Mouse (Mus musculus) brain, adult 2 months (tissue): ENCODE data around the gene Gm10382.
"Not testable (repeated sequence)": the region's sequence is repeated elsewhere in the genome, so short reads cannot be mapped to it uniquely, and the experiment has no call there.

Experiments
- DNase-seq: peaks from one replicate; pipeline ENCODE4 v3.0.0; 2011; ENCODE audit warnings: low read depth, low spot score

The Gm10382 gene

DNA sequence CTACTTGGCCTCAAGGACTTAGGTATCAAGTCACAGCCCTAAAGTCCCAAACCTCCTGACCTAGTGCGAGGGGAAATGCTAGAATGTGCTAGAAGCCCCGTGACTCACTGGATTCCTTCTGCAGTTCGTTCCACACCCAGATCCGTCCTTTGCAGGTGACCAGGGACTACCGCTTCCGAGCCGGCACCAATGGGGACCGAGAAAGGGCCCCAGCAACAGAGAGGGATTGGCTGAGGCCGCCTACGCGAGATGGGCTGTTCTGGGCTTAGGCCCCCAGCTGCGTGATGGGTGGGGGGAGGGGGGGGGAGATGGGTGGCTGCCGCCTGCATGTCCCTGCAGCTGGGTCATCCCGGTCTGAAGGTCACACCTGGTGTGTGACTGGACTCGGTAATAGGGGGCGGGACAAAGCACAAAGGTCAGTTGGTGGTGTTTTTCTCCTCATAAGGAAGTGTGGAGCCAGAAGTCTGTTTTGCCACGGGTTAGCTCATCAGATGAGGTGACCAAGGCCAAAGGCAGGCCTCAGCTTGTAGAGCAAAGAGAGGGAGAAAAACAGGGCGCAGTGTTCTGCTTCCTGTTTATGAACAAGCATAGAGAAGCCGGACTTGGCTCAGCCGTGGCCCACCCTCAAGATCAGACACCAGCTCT, 4.0 kb downstream of the Gm10382 start:
- peak; percentile 99 for DNase-seq

DNA sequence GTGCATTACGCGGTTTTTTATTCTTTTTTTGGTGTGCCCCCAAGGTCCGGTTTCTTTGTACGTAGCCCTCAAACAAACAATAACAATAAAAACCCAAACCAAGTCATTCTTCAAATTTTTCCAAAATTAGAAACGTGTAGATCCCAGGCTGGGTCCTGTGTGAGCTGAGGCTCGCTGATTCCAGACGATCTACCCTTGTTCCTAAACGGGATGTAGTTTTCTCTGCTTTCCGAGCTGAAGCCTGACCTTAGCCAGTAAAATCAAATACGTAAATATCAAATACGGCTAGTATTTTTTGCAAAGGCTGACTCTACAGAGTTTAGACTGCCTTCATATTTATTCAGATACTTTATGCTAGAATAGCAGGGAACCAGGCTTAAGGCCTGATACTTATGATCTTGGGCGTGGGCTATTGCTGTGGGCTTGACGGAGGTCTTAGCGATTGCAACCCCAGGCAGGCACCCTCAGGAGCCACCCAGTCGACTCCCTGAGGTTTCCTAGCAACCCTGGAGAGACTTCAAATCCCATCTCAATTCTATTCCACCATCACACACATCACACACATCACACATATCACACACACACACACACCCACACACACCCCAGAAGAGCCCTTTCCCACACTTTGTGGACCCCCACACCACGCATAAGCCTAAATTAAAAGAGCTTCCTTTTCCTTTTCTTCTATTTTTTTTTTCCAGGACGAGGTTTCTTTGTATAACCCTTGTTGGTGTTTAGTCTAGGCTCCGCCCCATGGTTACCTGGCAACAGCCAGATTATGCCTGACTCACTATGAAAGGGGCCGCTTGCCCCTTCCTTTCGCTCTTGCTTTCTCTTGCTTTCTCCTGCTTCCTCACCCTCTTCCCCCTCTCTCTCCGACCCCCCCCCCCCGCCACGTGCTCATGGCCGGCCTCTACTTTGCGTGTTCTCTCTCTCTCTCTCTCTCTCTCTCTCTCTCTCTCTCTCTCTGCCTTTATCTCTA, 4.8 kb downstream of the Gm10382 start:
- peak; percentile 90 for DNase-seq

DNA sequence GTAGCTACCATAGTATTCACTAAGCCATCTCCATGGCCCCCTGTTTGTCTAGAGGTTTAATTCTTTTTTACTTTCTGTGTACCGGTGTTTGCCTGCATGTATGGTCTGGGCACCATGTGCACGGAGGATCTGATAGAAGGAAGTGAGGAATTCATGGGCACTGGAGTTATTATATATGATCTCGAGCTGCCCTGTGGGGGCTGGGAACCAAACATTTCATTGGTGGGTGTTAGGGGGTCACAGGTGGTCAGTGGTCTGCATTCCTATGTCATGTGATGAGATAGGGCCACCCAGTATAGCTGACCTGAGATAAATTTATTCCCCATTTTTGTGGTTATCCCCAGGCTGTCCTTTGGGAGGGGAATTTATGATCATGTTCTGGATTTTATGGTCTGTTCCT, 5.9 kb downstream of the Gm10382 start:
- DNase-seq: no peak

DNA sequence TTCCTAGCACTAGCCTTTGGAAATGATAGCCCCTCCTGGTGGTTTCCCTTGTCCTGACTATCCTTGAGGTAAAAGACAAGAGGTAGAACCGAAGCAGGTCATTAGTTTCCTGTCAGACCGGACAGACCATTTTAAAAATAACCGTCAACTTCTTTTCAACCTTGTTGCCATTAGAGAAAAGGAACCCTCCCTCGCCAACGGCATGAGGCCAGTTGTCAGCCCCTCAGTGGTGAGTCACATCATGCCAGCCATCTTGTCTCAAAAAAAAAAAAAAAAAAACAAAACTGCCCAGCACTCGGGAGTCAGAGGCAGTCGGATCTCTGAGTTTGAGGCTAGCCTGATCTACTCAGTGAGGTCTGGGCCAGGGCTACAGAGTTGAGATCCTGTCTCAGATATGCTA, 11.8 kb downstream of the Gm10382 start:
- DNase-seq: no peak

DNA sequence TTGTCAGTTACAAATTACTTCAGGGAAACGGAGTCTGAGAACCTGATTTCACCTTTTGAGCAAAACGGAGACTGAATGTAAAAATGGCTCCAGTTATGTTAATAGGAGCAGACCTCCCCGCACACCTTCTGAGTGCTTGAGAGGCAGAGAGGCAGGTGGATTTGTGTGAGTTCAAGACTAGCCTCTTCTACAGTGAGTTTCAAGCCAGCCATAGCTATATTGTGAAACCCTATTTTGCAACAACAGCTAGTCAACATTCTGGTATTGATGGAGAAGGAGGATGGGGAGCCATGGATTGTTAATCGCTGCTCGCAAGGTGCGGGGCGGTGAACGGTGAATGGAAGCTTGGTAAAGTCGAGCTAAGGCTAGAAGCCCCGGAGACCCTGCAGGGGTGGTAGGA, 13.4 kb downstream of the Gm10382 start:
- no peak for DNase-seq

DNA sequence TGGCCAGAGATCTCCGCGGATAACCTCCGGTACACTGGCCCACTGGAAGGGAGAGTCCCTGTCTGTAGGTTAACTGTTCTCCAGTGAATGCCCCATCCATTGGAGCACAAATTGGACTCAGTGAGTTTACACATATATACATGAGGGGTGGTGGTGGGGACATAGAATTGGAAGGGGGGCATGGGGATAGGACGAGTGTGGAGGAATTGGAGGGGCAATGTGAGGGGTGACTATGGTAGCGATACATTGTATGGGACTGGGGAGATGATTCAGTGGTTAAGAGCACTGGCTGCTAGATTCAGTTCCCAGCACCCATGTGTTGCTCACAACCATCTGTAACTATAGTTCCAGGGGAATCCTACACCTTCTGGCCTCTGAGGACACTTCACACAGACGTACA, 13.9 kb downstream of the Gm10382 start:
- no peak for DNase-seq

DNA sequence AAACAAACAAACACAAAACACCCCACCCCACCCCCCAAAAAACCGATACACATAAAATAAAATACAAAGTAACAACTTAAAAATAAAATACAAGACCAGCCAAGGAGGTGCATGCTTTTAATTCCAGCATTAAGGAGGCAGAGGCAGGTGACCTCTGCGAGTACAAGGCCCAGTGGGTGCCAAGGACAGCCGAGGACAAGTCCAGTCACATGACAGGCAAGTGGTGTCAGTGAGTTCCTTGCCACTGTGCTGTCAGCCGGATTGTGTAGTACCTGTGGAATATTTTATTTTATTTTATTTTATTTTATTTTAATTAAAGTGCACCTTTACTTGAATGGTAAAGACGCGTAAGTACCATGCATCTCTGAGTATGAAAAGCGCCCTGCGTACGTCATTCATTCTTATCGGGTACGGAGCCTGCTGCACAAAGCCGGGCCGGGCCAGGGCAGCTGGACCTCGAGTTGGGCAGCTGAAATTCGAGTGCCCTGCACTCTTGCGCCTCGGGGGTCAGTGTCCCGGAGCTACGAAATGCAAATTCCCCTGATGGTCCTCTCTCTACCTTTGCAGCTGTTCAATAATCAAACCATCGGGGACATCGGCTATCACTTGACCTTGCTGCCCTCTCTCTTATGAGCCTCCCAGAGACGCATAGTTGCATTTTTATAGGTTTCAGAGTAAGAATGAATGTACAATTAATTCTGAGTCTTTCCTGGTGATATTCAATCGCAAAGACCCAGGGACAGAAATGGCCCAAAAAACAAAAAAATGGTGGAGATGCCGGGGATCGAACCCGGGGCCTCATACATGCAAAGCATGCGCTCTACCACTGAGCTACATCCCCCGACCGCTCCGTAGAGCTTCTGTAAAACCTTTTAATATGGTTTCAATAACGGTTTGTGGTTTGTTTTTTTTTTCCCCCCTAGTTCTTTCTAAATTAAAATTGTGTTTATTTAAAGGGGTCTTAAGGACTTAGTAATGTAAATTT, 14.7 kb downstream of the Gm10382 start:
- DNase-seq: peak; percentile 67

DNA sequence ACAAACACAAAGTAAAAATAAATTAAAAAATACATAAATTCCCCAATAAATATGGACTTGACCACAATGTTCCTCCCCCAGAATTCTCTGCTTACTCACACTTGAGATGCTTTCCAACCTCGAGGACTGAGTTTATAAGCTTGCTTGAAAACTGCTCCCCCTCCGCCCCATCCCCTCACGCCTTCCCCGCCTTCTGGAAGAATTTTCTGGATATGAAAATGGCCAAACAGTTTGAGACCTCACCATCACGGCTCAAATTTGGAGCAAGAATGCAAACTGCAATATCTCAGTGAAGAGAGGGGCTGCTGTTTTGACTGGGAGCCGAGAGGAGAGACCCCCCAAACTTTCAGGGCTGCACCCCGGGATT, 15.4 kb downstream of the Gm10382 start:
- no peak for DNase-seq

DNA sequence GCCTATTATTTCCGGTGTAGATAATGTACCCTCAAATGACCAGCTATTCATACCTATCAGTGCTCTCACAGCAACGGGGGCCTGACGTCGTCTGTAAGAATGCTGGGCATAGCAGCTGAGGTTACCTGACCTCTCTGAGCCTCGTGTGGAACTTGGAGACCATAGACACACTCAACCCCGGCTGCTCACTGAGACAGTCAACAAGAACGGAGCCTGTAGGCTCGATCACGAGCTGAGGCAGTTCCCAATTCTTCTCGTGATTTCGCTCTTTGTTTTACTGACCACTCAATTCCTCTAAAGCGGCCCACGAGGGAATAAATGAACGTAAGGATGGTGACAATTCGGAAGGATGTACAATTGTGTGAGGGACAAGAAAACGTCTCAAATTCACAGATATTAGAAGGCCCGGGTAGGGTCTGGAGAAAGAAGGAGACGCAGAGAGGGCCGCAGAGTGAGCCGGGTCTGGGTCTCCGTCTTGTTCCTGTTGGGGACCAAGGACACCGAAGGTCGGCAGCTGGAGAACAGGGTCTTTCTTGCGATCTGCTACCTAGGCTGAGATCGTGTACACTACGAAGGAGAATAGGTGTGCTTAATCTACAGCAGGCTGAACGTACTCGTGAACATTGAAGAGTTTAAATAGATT, 15.9 kb downstream of the Gm10382 start:
- DNase-seq: peak; percentile 76

DNA sequence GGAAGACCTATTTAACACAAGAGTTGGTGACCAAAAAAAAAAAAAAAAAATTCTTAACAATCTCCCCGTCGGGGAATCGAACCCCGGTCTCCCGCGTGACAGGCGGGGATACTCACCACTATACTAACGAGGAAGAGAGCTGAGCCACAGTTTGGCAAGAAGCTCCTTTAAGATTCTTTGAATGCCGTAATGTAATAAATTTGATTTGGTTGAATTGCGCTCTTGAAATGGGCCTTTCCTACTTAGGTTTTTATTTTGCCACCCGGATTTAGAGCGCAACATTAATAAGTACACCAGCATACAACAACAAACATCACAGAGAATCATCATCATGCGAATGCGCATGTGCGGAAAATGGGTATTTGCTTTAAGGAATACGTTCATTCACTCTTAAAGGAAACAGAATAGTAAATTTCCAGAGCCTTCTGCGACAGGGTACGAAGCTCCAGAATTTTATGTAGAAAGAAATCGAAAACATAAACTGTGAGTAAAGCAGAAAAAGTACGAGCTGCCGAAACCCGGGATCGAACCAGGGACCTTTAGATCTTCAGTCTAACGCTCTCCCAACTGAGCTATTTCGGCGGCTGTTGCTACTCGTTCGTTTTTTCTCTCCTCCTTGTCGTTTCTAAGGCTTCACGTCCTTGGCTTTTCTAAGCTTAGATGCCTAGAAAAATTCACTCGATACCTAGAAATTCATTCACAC, 16.6 kb downstream of the Gm10382 start:
- peak; percentile 92 for DNase-seq

DNA sequence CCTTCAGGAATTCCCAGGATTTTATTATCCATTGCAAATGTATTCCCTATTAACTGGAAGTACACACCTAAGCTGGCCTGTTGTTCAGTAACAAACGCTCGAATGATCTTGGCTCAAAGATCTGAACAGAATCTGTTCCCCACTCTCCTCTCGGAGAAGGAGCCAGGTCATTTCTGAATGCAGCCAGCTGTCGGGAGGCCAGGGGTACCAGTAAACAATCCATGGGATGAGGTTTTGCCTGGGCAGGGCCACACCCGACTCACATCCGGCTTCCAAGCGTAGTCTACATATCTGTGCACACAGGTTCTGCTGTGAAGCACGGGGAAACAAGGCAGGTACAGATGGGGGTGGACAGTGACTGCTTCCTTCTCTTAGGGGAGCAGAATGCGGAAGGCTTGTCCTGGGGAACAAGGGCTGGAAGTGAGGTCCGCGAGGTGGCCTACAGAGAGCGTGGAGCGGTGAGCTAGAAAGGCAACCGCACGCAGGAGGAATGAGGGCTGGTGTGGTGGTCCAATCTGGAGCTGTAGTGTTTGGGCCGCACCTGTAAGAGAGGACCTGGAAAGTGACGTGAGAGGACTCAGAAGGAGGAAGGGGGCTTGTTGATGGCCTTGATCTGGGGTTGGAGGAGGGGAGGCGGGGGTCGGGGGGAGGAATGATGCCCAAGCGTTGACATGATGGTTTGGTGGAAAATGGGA, 17.3 kb downstream of the Gm10382 start:
- DNase-seq: peak; percentile 74

DNA sequence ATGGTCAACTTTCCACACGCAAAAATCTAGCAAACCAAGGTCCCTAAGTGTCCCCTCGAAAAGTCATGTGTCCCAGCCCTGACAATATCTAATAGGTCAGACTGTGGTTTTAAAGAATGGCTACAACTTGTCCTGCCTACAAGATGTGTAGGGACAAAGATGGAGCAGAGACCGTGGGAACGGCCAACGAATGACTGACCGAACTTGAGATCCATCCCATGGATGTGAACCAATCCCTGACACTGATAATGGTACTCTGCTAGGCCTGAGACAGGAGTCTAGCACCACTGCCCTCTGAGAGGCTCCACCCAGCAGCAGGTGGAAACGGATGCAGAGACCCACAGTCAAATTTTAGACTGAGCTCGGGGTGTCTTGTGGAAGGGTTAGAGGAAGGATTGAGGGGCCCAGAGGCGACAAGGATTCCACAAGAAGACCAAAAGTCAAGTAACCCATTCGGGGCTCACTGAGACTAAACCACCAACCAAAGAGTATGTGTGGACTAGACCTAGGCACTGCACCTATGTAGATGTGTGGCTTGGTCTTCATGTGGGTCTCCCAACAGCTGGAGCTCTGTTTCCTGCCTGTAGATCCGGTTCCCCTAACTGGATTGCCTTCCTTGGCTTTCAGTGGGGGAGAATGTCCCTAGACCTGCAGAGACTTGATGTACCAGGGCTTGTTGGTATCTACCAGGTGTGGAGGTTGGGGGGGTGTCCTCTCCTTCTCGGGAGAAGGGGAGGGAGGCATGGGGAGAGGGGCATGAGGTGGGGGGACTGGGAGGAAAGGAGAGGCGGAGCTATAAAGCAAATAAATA, 18.1 kb downstream of the Gm10382 start:
- DNase-seq: no peak

DNA sequence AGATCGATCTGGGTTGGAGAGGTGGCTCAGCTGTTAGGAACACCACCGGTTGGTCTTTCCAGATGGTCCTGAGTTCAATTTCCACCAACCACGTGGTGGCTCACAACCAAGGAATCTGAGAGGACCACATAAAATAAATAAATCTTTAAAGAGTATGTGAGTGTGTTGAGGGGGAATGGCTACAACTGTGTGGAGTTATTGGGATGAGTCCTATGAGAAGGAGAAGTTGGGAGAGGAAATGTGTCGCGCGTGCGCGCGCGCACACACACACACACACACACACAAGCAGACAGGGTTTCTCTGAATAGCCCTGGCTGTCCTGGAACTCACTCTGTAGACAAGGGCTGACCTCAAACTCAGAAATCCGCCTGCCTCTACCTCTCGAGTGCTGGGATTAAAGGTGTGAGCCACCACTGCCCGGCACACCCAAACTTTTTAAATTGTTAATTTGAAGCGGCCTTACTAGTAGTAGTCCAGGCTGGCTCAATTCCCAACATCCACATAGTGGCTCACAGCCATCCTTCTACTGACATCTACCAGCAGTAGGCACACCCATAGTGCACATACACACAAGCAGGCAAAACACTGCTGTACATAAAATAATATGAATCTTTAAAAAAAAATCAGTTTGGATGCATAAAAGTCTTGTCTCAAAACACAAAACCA, 18.9 kb downstream of the Gm10382 start:
- no peak for DNase-seq

DNA sequence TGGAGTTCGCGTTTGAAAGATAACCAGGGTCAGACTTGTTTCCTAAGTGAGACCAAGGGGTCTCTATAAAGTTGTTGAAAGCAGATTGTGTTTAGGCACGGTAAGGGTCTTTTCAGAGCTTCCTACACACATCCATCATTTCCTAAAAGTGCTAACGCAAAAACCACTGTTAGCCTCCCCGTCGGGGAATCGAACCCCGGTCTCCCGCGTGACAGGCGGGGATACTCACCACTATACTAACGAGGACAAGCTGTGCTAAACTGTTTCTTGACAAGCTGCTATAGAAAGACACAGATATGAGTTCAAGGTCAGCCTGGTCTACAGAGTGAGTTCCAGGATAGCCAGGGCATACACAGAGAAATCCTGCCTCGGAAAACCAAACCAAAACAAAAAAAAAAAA, 19.7 kb downstream of the Gm10382 start:
- peak; percentile 82 for DNase-seq

DNA sequence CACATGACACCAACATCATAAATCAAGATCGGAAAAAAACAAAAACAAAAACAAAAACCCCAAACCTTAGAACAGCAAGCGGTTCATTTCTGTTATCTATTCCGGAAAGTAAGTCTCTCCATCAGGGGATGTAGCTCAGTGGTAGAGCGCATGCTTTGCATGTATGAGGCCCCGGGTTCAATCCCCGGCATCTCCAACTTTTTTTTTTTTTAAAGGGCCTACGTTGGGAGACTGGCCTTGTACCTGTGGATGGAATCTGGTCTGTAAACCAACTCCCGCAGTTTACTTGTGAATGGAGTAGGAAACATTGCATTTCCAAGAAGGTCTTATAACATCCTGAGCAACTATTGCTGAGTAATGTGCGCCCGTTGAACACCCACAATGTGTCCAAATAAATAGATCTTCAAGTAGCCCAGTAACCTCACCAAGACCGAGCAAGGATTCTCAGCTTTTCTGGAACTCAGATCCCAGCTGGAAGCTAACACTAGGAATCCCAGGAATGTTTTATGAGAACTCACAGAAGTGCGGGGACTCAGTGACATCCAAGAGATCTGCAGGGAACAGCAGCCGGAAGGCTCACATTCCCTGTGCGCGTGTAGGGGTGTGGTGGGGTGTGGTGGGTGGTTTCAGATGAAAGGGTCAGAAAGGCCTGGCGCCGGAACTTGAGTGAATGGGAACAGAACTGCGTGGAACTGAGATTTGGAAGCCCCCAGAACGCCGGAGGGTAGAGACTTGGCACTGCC, 20.4 kb downstream of the Gm10382 start:
- DNase-seq: peak; percentile 59

DNA sequence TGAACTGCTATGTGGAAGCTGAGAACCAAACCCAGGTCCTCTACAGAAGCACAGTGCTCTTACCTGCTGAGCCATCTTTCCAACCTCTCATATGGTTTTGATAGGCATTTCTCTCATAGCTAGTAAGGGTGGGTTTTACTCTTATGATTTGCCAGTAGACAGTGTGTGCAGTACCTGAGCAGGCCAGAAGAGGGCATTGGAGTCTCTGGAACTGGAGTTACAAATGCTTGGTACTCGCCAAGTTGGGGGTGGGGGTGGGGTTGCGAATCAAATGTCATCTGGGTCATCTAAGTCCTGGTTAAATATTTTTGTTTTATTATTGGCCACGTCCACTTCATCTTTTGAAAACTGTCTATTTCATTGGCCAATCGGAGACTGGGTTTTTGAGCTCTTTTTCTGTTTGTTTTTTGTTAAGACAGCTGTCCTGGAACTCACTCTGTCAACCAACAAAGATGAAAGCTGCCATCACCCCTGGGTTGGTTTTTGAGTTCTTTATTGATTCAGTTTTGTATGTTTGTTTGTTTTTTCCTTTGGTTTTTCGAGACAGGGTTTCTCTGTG, 22.9 kb downstream of the Gm10382 start:
- peak; percentile 80 for DNase-seq

DNA sequence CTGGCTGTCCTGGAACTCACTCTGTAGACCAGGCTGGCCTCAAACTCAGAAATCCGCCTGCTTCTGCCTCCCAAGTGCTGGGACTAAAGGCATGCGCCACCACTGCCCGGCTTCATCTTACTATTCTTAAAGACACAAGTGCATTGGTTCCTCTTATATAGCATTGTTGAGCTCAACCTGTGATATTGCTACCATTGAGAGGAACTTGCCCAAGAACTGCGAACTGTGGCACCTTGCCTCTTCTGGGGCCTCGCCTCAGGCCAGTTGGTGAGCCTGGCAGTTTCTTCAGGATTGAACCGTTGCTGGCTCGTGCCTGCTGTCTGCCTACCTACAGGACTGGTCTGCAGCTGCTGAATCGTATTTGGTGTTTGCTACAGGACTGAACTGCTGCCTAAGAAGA, 23.4 kb downstream of the Gm10382 start:
- DNase-seq: not testable (repeated sequence)

DNA sequence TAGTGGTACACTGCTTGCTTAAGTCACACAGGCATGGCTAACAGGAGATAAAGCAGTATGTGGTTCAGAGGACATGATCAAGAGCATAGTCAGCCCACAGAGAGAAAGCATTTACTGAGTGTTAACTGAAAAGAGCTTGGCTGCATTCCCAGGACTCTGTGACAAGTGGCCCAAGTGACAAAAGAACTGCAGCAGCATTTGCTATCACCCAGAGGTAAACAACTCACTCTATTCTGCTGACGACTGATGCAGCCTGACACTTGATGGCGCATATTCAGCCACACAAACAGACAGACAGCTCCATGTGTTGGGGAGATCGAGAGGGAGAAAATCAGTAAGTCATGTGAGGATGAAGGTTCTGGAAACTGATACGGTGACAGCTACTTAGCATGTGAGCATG, 24.6 kb downstream of the Gm10382 start:
- DNase-seq: peak; percentile 64
